Mouse (Mus musculus) kidney, adult 2 months (tissue): Measurements from ENCODE around the gene Gimap7.

Experiments
- CTCF ChIP-seq: fragments of 200-500 bp; conservative IDR thresholded peaks from 2 replicates; pipeline ENCODE4 v1.5.1; 2011; ENCODE audit warnings: low read depth, mild to moderate bottlenecking, control low read depth, low read length, moderate library complexity, mixed read lengths; ENCODE audit not compliant: insufficient read depth, insufficient read length
- POLR2A ChIP-seq: fragments of 200-500 bp; IDR thresholded peaks from one replicate; pipeline ENCODE4 v1.6.1; 2011; ENCODE audit warnings: low read depth, low read length, control low read depth

DNA sequence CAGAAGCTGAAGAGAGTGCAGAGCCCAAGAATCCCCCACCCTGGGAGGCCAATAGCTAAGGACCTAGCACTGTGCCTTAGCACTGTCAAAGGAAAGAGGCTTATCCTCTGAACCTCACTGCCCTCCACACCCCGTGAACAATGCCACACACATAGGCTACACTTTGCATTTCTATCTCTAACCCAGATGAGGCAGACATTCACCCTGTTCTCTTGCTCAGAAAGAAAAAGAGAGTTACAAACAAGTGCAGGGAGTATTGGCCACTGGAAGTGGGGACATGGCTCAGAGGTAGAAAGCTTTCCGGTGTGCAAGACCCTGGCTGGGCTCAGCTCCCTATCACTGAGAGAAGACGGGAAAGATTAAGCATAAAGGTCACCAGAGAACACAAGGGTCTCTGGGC is 12.3 kb upstream of the Gimap7 start:
- TF ChIP-seq CTCF (no peak), POLR2A (no peak)
